Mouse (Mus musculus) embryonic fibroblast, embryonic 13.5 days (primary cell): ENCODE data around the gene Zfp772. TPM values are rescaled to one million over a fixed set of nuclear protein-coding genes. Genes with fewer than 3 reads are reported as not detected.
"Not testable (repeated sequence)": the region's sequence is repeated elsewhere in the genome, so short reads cannot be mapped to it uniquely, and the experiment has no call there.

ENCODE experiments used
- H3K27ac ChIP-seq: 2 replicates; pipeline ENCODE4 v1.5.1; 2012; ENCODE audit warnings: low read length, control low read depth, inconsistent platforms; ENCODE audit not compliant: insufficient read depth
- H3K4me1 ChIP-seq: 2 replicates; pipeline ENCODE4 v1.6.1; 2011; ENCODE audit warnings: low read length; ENCODE audit not compliant: control insufficient read depth, insufficient read depth
- H3K4me3 ChIP-seq: 2 replicates; pipeline ENCODE4 v1.5.1; 2011; ENCODE audit warnings: mild to moderate bottlenecking, control low read depth, low read length; ENCODE audit not compliant: insufficient read depth
- CTCF ChIP-seq: IDR thresholded peaks from 2 replicates; pipeline ENCODE4 v1.5.1; 2011; ENCODE audit warnings: mild to moderate bottlenecking, control low read depth, low read length, moderate library complexity, borderline replicate concordance; ENCODE audit not compliant: insufficient read depth
- POLR2A ChIP-seq: IDR thresholded peaks from 2 replicates; pipeline ENCODE4 v1.6.1; 2011; ENCODE audit warnings: low read depth, mild to moderate bottlenecking, control low read depth, low read length, moderate library complexity
- polyA plus RNA-seq: library from polyadenylated mRNA; stranded (reverse); fragments of >200 nt; gene quantifications from 2 replicates; pipeline ENCODE4 v1.2.4, GENCODE M21; 2011; ENCODE audit warnings: low read depth; ENCODE audit not compliant: missing spikeins, insufficient read length

Zfp772 gene
- polyA plus RNA-seq, result 3.6 and 4.0 TPM in 2 replicates

- not testable (repeated sequence) for H3K27ac ChIP-seq, H3K4me1 ChIP-seq
- peak within 1 kb of the TSS; percentile 84 for H3K4me3 ChIP-seq
Measured at GRCm38 (mm10) chr7:7209313-7210151, at the start of gene Zfp772. Zfp772 (minus strand) TSS chr7:7209998.

- H3K27ac ChIP-seq, H3K4me3 ChIP-seq, H3K4me1 ChIP-seq: not testable (repeated sequence)
Measured at GRCm38 (mm10) chr7:7247228-7247627, 37.4 kb upstream of the Zfp772 start, which contains the start of gene Vmn2r29. Vmn2r29 (minus strand) TSS chr7:7247328.

- TF ChIP-seq CTCF (peak; percentile 90), POLR2A (no peak)
- Histone ChIP-seq H3K27ac (no peak overlapping the region), H3K4me3 (peak overlapping the region; percentile 70), H3K4me1 (no peaks in the 10 kb centered on the region)
Measured at GRCm38 (mm10) chr7:7188191-7188942, 21.4 kb downstream of the Zfp772 start.

GRCm38 (mm10) chr7:7187417-7188190 is 22.2 kb downstream of the Zfp772 start:
- Histone ChIP-seq H3K4me1 (no peaks in the 10 kb centered on the region), H3K4me3 (peak overlapping the region; percentile 70; the same call in 1 of the 2 replicates), H3K27ac (no peak overlapping the region)
- TF ChIP-seq CTCF, result no peak
- no peak for TF ChIP-seq POLR2A

DNA sequence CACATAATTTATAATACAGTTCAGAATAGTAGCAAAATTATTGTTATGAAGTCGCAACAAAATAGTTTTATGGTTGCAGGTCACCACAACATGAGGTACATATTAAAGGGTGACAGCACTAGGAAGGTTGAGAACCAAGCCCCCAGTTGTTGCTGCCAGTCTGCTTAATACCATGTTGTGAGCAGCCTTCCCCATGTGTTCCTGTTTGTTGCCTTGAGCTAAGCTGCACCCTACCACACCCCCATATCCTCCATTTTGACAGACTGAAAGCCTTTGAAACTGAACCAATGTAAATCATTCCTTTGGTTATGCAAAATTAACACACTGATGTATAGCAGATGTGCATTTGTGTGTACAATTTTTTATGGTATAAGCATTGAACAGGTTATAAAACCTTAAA is 23.9 kb downstream of the Zfp772 start:
- TF ChIP-seq CTCF, result no peak
- no peak for TF ChIP-seq POLR2A
- Histone ChIP-seq H3K27ac (no peak overlapping the region), H3K4me1 (no peaks in the 10 kb centered on the region), H3K4me3 (no peak overlapping the region)

DNA sequence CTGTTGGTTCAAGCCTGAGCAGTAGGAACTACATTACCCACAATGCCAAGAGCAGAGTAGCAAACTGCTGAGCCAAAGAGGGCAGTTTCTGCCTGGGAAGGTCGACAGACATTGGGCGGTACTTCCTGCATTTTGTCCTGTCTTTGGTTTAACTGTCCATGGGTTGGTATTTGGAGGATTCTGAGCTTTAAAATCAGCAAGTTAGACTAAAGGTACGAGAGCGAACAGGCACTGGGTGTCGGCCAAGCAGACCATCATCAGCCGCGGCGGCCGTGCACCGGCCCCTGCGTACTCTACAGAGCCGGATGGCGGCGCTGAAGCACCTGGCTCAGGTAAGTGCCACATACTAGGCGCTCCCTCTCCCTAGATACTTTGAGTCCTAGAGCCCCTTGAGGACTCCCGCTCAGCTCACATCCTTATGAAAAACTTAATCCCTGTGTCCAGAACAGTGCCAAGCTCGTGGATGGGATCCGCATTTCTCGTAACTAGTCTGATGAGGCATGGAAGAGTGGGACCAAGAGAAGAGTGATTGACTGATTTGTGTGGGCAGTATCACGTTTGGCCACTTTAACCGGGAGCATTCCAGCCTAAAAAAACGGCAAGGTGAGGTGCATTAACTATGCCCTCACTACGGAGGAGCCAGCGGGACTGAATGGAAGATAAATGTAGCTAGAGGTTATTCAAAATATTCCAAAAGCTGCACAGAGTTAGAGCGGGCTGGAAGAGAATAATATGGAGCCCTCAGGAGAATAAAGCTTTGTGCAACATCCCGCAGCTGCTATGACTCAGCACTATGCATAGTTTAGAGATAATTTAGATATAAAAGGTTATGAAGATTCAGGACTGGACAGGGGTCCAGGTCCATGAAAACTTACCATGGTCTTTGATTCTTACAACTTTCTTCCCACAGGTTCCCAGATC is 38.3 kb downstream of the Zfp772 start, which contains the start of gene Zfp418:
Gene Zfp418, plus strand, starts transcription at position 104 of the 921 bp plus-strand sequence.
- no peak within 1 kb of the TSS for H3K27ac ChIP-seq
- peak; percentile 43; the same call in 1 of the 2 replicates for TF ChIP-seq POLR2A
- no peak for TF ChIP-seq CTCF
- peak within 1 kb of the TSS; percentile 91 for H3K4me3 ChIP-seq
- H3K4me1 ChIP-seq, result no peaks in the 10 kb centered on the region

Other genes with a start within 250 kb of the Zfp772 start
- not detected in 2 replicates for gene Aurkc, start 214.7 kb downstream of the Zfp772 start, polyA plus RNA-seq
- gene Zfp954, start 88.5 kb downstream of the Zfp772 start, polyA plus RNA-seq, result 8.9 and 9.2 TPM in 2 replicates
- 0.13 and 0.26 TPM in 2 replicates for gene Zfp773, start 73.2 kb downstream of the Zfp772 start, polyA plus RNA-seq
- 2.0 and 2.6 TPM in 2 replicates for gene Zfp418, start 38.7 kb downstream of the Zfp772 start, polyA plus RNA-seq
- gene Vmn2r29, start 37.3 kb upstream of the Zfp772 start, polyA plus RNA-seq, result 0.35 and 0.83 TPM in 2 replicates
- 2.0 and 2.1 TPM in 2 replicates for gene Gm45844, start 68.3 kb upstream of the Zfp772 start, polyA plus RNA-seq
- 40.2 and 45.4 TPM in 2 replicates for gene Clcn4, start 90.9 kb upstream of the Zfp772 start, polyA plus RNA-seq
- not detected in 2 replicates for gene Vmn2r30, start 127.6 kb upstream of the Zfp772 start, polyA plus RNA-seq
- gene Gm45783, start 164.6 kb upstream of the Zfp772 start, polyA plus RNA-seq, result not detected in 2 replicates
- not detected in 2 replicates for gene Vmn2r31, start 189.7 kb upstream of the Zfp772 start, polyA plus RNA-seq